Mouse (Mus musculus): ENCODE data around the gene Actl11.

Actl11 gene

DNA sequence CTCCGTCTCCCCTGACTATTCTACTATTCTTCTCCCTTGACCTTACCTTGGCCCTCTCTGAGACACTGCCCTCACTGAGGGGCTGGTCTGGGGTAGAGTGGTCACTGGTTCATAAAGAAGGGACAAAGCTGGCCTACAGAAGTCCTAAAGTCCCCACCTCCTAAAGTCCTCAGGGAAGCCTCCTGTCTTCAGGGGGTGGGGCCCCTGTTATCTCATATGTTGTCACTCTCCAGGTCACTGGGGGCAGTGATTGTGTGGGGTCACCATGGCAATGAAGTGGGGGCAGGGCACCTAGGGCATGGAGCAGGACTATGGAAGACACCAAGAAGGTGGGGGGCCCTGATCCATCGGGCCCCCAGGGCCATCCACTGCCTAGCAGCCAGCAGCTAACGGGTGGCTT, at the start of gene Actl11:
TSS of gene Actl11 (plus strand) at position 301 of the 400 bp plus-strand sequence.
- DNase-seq: no peak

DNA sequence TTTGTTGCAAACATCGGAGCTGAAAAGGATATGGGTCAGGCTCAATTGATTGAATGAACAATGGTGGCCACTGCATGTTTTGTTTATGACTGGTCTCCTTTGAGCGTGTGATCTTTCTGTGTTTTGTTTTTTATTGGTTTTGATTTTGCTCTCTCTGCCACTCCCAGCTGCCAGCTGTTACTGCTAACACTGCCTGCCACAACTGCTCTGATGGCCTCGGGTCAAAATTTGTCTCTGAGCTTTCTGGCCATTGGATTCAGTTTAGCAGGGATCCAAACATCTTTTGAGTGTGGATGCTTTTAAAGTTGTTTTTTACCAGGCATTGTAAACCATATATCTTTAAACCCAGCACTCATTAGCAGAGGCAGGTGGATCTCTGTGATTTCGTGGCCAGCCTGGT, 47.9 kb upstream of the Actl11 start:
- DNase-seq: no peak

DNA sequence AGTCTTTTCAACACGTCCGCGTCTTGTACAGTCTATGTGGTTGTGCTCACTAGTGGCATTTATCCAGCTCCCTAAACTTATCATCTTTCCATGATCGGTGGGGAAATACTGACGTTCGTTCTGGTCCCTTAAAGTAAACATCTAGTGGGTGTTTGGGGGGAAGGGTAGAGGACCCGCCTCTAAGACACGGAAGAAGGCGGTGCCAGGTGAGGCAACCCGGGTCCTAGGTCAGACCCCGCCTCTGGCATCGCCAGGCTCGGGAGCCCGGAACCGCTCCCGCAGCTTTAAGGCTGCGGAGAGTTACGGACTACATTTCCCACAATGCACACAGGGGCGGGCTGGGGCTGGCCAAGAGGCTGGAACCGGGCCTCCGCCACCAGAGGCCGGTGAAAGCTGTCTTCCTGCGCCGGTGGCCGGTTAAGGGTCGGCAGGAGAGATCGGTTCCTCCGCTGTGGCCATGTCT, 40.4 kb upstream of the Actl11 start, which contains the start of gene Mon1a:
TSS of gene Mon1a (plus strand) at position 348 of the 463 bp plus-strand sequence.
- peak; percentile 88 for DNase-seq

DNA sequence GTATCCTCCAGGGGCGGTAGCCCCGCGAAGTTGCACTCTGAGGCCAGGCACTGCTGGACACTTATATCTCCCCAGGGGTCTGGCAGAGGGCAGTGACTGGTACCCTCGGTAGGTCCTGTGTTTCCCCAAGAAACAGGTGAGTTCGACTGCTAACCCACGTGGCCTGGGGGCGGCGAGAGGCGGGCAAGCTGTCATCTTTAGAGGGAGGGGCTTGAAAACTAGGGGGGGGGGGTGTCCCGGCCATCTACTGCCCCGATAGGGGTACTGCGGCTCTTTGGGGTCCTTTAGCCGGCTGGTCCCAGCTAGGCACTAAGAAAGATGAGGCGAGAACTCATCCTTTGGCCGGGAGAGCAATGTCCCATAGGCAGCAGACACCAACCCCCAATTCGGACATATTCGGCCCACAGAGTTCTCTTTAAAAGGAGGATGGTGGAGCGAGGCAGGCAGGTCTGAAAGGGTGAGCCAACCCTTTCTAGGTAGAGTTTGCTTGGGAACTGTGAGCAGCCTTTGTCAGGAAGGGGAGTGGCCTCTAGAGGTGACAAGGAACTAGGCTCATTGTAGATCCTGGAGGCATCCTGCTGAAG, 39.9 kb upstream of the Actl11 start:
- DNase-seq: no peak

DNA sequence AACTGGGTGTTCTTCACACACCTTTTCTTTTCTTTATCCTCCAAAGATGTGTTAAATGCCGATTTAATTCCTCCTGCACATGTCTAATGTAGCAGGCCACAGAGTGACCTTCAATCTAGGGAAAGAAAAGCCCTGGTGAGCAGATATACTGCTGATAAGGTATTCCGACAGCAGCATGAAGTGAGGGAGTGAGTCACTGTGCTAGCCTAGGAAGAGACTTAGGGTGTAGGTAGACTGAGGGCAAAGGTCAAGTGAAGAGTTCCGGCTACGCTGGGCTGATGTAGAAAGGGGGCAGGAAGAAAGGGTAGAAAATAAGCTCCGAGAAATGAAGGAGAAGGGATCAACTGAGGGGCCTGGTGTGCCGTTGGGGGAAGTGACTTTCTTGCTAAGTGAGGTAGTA, 38.0 kb upstream of the Actl11 start:
- DNase-seq: no peak

DNA sequence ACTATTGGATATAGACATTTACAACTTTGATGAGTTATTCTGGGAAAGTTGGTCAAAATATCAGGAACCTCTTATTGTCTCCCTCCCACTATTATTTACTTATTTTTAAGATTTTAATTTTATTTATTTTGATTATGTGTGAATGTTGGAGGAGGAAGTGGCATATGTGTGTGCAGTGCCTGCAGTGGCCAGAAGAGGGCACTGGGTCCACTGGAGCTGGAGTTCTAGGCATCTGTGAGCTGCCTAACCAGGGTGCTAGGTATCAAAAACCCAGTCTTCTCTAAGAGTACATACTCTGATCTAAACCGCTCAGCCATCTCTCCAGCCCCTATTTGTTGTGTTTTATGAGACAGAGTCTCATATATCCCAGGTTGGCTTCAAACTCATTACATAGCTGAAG, 37.2 kb upstream of the Actl11 start:
- DNase-seq: peak; percentile 28

DNA sequence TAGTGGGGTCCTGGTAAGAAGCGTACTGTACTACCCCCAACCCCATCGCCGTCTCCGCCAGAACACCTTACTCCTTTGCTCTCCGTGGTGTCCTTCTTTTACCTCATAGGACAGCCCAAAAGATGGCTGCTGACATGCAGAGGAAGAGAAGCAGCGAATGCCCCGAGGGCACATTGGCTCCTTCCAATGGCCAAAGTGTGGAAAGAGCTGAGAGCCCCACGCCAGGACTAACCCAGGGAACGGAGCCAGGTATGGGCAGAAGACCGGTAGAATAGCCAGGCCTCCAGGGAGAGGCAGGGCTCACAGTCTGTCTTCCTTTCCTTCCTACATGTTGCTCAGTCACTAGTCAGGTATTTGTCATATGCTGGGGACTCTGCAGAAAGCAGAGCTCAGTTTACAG, 29.7 kb upstream of the Actl11 start:
- no peak for DNase-seq

DNA sequence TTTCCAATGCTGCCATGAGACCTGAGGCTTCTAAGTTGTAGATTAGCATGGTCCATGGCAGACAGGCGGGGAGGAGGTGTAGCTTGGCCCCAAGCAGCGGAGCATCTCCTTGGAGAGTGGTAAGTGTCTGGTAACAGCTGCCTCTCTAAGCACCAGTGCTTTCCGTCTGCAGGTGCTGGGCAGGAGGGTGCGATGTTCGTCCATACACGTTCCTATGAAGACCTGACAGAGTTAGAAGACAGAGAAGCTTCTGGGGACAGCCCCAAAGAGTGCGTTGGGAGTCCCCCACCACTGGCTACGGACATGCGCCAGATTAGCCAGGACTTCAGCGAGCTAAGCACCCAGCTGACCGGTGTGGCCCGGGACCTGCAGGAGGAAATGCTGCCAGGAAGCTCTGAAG, 28.4 kb upstream of the Actl11 start:
- no peak for DNase-seq

DNA sequence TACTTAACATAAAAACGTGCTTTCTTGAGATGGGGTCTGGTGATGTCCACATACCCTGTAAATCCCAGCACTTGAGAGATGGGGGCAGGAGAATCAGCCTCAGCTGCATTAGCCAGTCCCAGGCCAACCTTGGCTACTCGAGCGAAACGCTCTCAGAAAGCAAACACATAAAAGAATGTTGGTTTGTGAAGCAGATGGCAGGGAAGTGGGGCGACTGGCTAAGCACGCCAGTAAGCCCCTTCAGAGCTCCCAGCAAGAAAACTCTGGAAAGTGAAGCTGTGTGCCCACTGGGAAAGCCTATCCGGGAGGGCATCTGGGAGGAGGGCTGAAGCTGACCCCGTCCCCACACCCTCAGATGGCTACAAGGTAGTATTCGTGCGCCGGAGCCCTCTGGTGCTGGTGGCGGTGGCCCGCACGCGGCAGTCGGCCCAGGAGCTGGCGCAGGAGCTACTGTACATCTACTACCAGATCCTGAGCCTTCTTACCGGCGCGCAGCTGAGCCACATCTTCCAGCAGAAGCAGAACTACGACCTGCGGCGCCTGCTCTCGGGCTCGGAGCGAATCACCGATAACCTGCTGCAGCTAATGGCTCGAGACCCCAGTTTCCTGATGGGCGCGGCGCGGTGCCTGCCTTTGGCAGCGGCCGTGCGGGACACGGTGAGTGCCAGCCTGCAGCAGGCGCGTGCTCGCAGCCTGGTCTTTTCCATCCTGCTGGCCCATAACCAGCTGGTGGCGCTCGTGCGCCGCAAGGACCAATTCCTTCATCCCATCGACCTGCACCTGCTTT, 27.2 kb upstream of the Actl11 start:
- peak; percentile 74 for DNase-seq

DNA sequence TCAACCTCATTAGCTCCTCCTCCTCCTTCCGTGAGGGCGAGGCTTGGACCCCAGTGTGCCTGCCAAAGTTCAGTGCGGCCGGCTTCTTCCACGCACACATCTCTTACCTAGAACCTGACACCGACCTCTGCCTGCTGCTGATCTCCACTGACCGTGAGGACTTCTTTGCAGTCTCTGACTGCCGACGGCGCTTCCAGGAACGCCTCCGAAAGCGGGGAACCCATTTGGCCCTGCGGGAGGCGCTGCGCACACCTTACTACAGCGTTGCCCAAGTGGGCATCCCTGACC, 26.7 kb upstream of the Actl11 start:
- no peak for DNase-seq

DNA sequence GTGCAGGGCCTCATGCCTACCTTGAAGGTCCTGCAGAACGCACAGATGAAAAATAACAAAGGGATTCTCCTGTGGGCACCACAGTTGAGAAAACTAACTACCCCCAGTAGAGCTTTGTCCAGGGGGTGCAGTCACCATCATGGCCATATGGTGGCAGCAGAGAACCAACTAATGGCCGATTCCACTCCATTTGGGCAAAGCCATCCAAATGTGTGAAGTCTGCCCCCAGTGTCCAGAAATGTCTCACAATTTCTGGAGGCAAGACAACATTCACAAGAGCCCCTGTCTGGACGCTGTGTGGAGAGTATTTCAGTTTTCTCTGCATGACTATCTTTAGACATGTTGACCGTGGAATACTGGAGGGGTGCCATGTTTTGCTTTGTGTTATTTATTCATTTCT, 23.5 kb upstream of the Actl11 start:
- peak; percentile 85 for DNase-seq

DNA sequence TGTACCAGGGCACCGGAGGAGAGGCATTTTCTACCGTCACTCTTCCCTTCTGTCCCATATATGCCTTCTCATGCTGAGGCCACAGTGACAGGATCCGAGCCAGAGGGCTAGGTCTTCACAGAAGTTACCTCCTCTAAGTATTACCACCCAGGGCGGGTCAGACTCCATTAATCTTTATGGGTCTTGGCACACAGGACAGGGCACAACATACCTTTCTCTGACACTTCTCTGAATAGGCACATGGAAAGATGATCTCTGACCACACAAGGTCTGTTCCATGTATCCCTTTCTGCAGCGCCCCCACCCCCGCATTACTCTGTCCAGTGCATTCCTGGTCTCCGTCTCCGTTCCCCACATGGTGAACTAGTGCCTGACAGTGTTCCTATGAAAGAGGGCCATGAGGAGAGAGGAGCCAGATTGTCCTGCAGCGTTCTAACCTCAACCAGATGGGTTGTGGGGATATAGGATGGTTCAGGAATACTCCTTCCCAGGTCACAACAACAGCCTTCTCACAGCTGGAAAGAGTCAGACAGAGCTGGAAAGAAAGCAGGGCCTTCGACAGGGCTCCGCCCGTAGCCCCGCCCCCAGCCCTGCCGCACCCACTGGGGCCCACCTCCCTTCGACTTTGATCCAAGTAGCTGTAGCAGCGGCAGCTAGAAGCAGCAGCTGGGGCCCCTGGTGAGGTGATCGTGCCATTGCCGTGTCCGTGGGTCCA, 21.9 kb upstream of the Actl11 start, which contains the start of gene Mst1r:
TSS of gene Mst1r (plus strand) at position 622 of the 715 bp plus-strand sequence.
- peak; percentile 87 for DNase-seq

DNA sequence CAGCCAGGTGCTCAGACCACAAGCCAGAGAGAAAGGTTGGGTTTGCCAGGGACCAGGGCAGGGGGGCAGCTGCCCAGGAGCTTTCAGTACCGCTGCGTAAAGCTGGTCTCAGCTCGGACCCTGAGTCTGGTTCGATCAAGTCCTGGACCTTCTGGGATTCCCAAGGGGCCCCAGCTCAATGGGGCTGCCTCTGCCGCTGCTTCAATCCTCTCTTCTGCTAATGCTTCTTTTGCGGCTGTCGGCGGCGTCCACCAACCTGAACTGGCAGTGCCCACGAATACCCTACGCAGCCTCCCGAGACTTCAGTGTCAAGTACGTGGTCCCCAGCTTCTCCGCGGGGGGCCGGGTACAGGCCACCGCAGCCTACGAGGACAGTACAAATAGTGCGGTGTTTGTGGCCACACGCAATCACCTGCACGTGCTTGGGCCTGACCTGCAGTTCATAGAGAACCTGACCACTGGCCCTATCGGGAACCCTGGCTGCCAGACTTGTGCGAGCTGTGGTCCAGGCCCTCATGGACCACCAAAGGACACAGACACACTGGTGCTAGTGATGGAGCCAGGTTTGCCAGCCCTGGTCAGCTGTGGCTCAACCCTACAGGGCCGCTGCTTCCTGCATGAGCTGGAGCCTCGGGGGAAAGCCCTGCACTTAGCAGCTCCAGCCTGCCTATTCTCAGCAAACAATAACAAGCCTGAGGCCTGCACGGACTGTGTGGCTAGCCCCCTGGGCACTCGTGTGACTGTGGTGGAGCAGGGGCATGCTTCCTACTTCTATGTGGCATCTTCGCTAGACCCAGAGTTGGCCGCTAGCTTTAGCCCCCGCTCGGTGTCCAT, 21.1 kb upstream of the Actl11 start:
- DNase-seq: no peak

DNA sequence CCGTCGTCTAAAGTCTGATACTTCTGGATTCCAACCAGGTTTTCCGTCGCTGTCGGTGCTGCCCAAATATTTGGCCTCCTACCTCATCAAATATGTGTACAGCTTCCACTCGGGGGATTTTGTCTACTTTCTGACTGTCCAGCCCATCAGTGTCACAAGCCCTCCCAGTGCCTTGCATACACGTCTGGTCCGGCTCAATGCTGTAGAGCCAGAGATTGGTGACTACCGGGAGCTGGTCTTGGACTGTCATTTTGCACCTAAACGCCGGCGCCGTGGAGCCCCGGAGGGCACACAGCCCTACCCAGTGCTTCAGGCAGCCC, 20.5 kb upstream of the Actl11 start:
- DNase-seq: no peak

DNA sequence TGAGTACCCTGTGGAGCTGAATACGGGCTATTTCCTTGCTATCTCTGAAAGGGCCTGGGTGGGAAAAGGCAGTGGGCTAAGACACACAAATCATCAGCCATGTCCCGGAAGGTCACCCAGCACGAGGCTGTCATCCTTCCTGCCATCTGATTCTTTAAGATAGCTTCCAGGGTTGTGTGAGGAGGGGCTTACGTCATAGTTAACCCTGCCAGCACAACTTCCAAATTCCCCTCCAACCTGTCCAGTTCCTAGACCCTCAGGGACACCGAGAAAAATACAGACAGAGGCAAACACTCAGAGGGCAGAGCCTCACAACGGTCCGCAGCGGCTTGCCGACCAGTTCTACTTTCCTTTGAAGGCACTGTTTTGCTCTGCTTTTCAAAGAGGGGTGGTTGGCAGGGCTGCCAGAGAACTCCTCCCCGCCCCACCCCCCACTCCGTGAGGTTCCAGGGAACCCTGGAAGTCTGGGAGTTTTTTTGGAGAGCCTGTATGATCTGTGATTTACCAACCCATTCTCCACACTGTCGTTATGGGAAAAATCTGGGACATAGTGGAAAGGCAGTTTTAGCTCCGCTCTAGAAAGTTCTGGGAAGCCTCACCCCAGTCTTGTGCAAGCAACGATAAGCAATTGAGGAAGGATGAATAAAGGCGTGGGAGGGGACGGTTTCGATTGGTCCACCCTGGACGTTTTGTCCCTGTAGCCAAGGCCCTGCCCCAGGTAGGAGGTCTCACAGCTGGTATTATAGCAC, 19.7 kb upstream of the Actl11 start:
- DNase-seq: no peak

DNA sequence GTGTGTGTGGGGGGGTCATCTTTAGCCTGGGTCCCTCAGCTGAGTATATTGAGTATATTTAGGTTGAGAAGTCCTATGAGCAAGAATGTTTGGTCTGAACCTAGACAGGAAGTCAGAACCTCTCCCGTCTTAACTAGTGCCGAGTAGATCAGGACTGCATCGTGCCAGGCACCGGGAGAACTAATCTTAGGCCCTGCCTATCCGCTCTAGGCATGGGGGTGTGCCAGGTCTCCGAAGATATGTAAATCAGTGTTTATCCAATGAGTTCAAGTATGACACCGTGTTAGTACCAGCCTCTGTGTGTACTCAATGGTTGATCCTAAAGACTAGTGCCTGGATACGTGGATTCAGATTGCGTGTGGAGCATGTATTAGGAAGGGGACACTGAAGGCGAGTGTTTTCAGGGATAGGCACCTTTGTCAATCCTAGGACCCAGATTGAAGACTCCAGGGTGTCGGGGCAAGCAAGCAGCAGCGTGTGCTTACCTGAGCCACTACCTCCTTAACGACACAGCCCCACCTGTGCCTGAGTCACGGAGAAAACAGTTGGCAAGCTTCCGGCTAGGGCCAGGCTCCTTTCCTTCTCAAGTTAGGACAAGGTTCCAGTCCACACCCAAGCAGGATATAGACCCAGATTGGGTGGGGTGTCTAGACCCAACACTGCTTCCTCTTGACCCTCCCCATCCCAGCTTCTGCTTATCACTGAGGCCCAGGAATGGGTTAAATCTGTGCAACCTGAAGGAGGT, 18.1 kb upstream of the Actl11 start:
- DNase-seq: no peak

DNA sequence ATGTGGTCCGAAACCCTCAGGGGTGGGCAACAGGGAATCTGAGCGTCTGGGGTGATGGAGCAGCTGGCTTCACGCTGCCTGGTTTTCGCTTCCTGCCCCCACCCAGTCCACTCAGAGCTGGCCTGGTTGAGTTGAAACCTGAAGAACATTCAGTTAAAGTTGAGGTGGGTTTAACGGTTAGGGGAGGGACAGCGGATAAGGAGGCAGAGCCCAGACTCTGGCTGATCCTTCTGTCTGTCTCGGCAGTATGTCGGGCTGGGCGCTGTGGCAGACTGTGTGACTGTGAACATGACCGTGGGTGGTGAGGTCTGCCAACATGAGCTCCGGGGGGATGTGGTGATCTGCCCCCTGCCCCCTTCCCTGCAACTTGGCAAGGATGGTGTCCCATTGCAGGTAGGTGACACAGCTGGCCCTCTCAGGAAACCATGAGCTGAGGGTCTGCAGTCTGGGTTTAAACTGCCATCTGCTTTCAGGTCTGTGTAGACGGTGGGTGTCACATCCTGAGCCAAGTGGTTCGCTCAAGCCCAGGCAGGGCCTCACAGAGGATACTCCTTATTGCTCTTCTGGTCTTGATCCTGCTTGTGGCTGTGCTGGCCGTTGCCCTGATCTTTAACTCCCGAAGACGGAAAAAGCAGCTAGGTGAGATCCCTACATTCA, 13.4 kb upstream of the Actl11 start:
- no peak for DNase-seq

DNA sequence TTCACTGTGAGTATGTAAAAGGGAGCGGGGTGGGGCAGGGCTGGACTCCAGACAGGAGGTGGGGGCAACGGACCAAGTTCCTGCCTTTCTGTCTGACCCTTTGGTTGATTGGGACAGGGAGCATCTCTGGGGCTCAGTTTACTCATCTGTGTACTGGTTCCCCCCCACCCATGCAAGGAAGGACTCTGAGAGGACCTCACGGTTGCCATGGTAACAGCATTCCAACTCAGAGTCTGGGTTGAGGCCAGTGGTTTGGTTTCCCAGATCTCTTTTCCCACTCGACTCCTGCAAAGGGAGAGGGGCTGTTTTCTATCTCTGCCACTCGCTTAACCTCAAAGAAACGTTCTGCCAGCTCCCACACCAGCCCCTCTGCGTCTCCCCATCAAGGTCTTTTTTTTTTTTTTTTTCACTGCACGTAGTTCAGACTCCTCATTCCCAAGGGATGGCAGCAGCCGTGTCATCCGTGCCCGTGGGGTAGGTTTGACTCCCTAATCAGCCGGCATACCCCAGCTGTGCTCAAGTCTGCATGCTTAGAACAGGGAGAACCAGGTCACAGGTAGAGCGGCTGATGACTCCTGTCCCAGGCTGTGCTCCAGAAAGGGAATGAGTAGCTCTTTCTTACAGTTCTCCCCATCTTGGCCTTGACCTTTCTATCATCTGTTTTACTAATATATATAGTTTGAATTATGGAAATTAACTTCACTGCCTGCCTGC, 10.2 kb upstream of the Actl11 start:
- no peak for DNase-seq

DNA sequence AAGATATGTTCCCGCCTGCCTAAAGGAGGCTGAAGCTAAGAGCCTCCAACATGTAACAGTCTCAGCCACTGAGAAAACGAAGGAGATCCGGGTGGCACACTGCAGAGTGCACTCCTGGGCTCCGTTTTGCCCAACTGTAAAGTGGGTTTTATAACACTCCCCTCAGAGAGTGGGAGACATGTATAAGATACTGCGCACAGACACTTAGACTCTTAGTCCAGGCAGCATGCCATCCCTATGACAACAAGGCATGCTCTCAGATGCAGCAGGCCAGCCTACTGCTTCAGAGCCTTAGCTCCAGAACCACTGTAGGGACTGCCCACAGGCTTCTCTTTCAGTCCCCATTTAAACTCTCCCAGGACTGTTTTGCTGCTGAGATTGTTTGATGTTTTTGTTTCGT, 9.4 kb upstream of the Actl11 start:
- DNase-seq: no peak

DNA sequence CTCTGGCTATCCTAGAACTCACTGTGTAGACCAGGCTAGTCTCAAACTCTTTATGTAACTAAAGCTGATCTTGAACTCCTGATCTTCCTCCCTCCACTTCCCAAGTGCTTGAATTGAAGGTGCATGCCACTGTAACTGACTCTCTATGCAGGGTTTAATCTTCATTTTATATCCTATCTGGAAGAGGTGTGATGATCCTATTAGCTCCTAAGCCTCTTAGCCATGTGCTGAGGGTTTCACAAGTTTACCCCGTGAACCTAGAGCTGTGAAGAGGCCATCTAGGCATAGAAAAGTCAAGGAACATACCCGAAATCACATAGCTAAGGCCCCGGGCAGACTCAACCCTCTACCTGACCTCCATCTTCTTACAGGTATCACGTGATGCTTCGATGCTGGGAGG, 8.8 kb upstream of the Actl11 start:
- no peak for DNase-seq

DNA sequence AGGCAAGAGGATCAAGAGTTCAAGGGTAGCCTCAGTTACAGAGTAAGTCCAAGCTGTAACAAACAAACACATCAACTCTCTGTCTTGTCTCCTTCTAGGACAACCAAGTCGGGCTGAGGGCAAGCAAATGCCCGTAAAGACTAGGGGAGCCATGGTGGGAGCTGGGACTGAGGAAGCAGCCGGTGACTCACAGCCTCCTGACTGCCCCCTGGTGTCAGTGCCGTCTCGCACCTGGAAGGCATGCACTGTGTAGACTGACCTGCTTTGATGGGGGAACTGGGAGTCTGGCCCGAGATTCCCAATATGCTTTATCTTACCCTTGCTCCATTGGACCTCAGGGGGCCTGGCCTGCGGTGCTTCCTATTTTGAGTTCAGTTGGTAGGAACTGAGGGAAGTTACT, 5.2 kb upstream of the Actl11 start:
- peak; percentile 56 for DNase-seq
